Mouse (Mus musculus): ENCODE data around the gene Smndc1. TPM values are rescaled to one million over a fixed set of nuclear protein-coding genes. Genes with fewer than 3 reads are reported as not detected.

Gene Smndc1
- 10 to 100 TPM; 63.7 to 73.7 TPM for total RNA-seq (2023)

GRCm38 (mm10) chr19:53390495-53391007, at the start of gene Smndc1:
TSS of gene Smndc1 (minus strand) at chr19:53390578.

GRCm38 (mm10) chr19:53371666-53372065, 18.7 kb downstream of the Smndc1 start, which contains the start of gene Gm10197:
TSS of gene Gm10197 (minus strand) at chr19:53371766.

Other genes starting within 250 kb of the Smndc1 start
- 10 to 100 TPM; 89.6 to 93.8 TPM for gene Mxi1, start 80.1 kb downstream of the Smndc1 start, total RNA-seq (2023)
- not detected for gene Gm10197, start 18.8 kb downstream of the Smndc1 start, total RNA-seq (2023)
- gene Dusp5, start 138.5 kb upstream of the Smndc1 start, total RNA-seq (2023): 10 to 100 TPM; 31.0 to 38.5 TPM
- gene Nutf2-ps1, start 198.5 kb upstream of the Smndc1 start, total RNA-seq (2023): 10 to 100 TPM; 34.5 to 44.0 TPM
- 10 to 100 TPM; 47.0 to 47.5 TPM for gene Smc3, start 209.8 kb upstream of the Smndc1 start, total RNA-seq (2023)